Mouse (Mus musculus) midbrain, embryonic 12.5 days (tissue): Measurements from ENCODE around the gene Zbtb20. TPM values are rescaled to one million over a fixed set of nuclear protein-coding genes. Genes with fewer than 3 reads are reported as not detected.

Source experiments
- ATAC-seq: fragments of 200-750 bp; cut with Nextera tagmentation; 2 replicates; pipeline ENCODE4 v1.8.0; 2017; ENCODE audit warnings: low read depth, moderate TSS enrichment, moderate library complexity; ENCODE audit not compliant: low FRiP score
- H3K27ac ChIP-seq: fragments of 300-500 bp; sonication (generic); replicated peaks from 2 replicates; pipeline ENCODE4 v1.5.1; 2016; ENCODE audit warnings: mild to moderate bottlenecking
- H3K27me3 ChIP-seq: fragments of 300-500 bp; sonication (generic); 2 replicates; pipeline ENCODE4 v1.6.1; 2016; ENCODE audit warnings: mild to moderate bottlenecking
- H3K36me3 ChIP-seq: fragments of 300-500 bp; sonication (generic); 2 replicates; pipeline ENCODE4 v1.6.1; 2016
- H3K4me1 ChIP-seq: fragments of 300-500 bp; sonication (generic); 2 replicates; pipeline ENCODE4 v1.6.1; 2016
- H3K4me2 ChIP-seq: fragments of 300-500 bp; sonication (generic); replicated peaks from 2 replicates; pipeline ENCODE4 v1.6.1; 2016; ENCODE audit warnings: mild to moderate bottlenecking, moderate library complexity
- H3K4me3 ChIP-seq: fragments of 300-500 bp; sonication (generic); 2 replicates; pipeline ENCODE4 v1.5.1; 2016; ENCODE audit warnings: mild to moderate bottlenecking
- H3K9ac ChIP-seq: fragments of 300-500 bp; sonication (generic); replicated peaks from 2 replicates; pipeline ENCODE4 v1.6.1; 2016; ENCODE audit warnings: mild to moderate bottlenecking, moderate library complexity
- H3K9me3 ChIP-seq: fragments of 300-500 bp; sonication (generic); 2 replicates; pipeline ENCODE4 v1.6.1; 2016; ENCODE audit warnings: mild to moderate bottlenecking
- WGBS: fragments of 180-500 bp; shearing (Covaris S2); methylation state at CpG from one replicate; pipeline ENCODE4 v1.1.7; 2016; 5-methylcytosine and 5-hydroxymethylcytosine counted together
- polyA plus RNA-seq: library from polyadenylated mRNA; unstranded; fragments of >200 nt; fragmentation: Nextera tagmentation; extraction: Ambion mirVana; gene quantifications from 2 replicates; pipeline ENCODE4 v1.2.1, GENCODE M21; 2016

Zbtb20 gene
- polyA plus RNA-seq, 1 experiment from 2014 or later = 80.8 TPM

GRCm38 (mm10) chr16:43235317-43235716, 359.6 kb downstream of the Zbtb20 start:
- Histone ChIP-seq H3K9ac (no peak overlapping the region), H3K4me3 (no peak overlapping the region), H3K27me3 (no peaks in the 10 kb centered on the region), H3K9me3 (no peaks in the 10 kb centered on the region), H3K27ac (no peak overlapping the region), H3K4me2 (no peak overlapping the region), H3K36me3 (no peaks in the 10 kb centered on the region), H3K4me1 (peaks cover 12% of the 10 kb centered on the region; the same call in 1 of the 2 replicates)
- no peak for ATAC-seq
- 80% methylated on average over 7 of the region's 7 CpGs for WGBS

- Histone ChIP-seq H3K9ac (no peak overlapping the region), H3K27me3 (no peaks in the 10 kb centered on the region), H3K27ac (no peak overlapping the region), H3K4me2 (no peak overlapping the region), H3K9me3 (no peaks in the 10 kb centered on the region), H3K4me1 (peaks cover 12% of the 10 kb centered on the region; the same call in 1 of the 2 replicates), H3K36me3 (no peaks in the 10 kb centered on the region), H3K4me3 (no peak overlapping the region)
- WGBS = 75% methylated on average over 8 of the region's 8 CpGs
- ATAC-seq = no peak
Observed at GRCm38 (mm10) chr16:43235721-43236159, 360.1 kb downstream of the Zbtb20 start.

- H3K36me3 ChIP-seq = no peaks in the 10 kb centered on the region
- no peak overlapping the region for H3K4me3 ChIP-seq
- H3K4me2 ChIP-seq = no peak overlapping the region
- H3K9ac ChIP-seq = no peak overlapping the region
- H3K27me3 ChIP-seq = no peaks in the 10 kb centered on the region
- no peaks in the 10 kb centered on the region for H3K9me3 ChIP-seq
- peaks cover 12% of the 10 kb centered on the region; the same call in 1 of the 2 replicates for H3K4me1 ChIP-seq
- 77% methylated on average over 2 of the region's 2 CpGs for WGBS
- H3K27ac ChIP-seq = no peak overlapping the region
- no peak for ATAC-seq
Observed at GRCm38 (mm10) chr16:43237551-43237950, 361.9 kb downstream of the Zbtb20 start.

GRCm38 (mm10) chr16:43247026-43247425, 371.3 kb downstream of the Zbtb20 start:
- no peak for ATAC-seq
- H3K36me3 ChIP-seq = no peaks in the 10 kb centered on the region

GRCm38 (mm10) chr16:43253077-43253476, 377.4 kb downstream of the Zbtb20 start:
- H3K4me3 ChIP-seq = no peak overlapping the region
- H3K4me2 ChIP-seq = no peak overlapping the region
- no peaks in the 10 kb centered on the region for H3K27me3 ChIP-seq
- H3K9ac ChIP-seq = no peak overlapping the region
- no peaks in the 10 kb centered on the region for H3K36me3 ChIP-seq
- no peaks in the 10 kb centered on the region for H3K9me3 ChIP-seq
- no peaks in the 10 kb centered on the region for H3K4me1 ChIP-seq
- no peak overlapping the region for H3K27ac ChIP-seq
- 52% methylated on average over 2 of the region's 2 CpGs for WGBS
- ATAC-seq = no peak

More at GRCm38 (mm10) chr16:43247026-43247425, 371.3 kb downstream of the Zbtb20 start:
- Histone ChIP-seq H3K9me3 (no peaks in the 10 kb centered on the region), H3K9ac (no peak overlapping the region), H3K4me3 (no peak overlapping the region), H3K4me2 (no peak overlapping the region), H3K4me1 (no peaks in the 10 kb centered on the region), H3K27me3 (no peaks in the 10 kb centered on the region), H3K27ac (no peak overlapping the region)
- 93% methylated on average over 5 of the region's 5 CpGs for WGBS

GRCm38 (mm10) chr16:43253746-43254145, 378.1 kb downstream of the Zbtb20 start:
- no peaks in the 10 kb centered on the region for H3K36me3 ChIP-seq
- H3K9me3 ChIP-seq = no peaks in the 10 kb centered on the region
- H3K4me2 ChIP-seq = no peak overlapping the region
- WGBS = 88% methylated on average over 4 of the region's 4 CpGs
- H3K27me3 ChIP-seq = no peaks in the 10 kb centered on the region
- H3K4me1 ChIP-seq = no peaks in the 10 kb centered on the region
- ATAC-seq = no peak
- H3K9ac ChIP-seq = no peak overlapping the region
- H3K4me3 ChIP-seq = no peak overlapping the region
- H3K27ac ChIP-seq = no peak overlapping the region

- H3K9ac ChIP-seq = no peak overlapping the region
- H3K27me3 ChIP-seq = no peaks in the 10 kb centered on the region
- no peak overlapping the region for H3K4me2 ChIP-seq
- no peak overlapping the region for H3K4me3 ChIP-seq
- 88% methylated on average over 3 of the region's 3 CpGs for WGBS
- no peaks in the 10 kb centered on the region for H3K4me1 ChIP-seq
- no peaks in the 10 kb centered on the region for H3K9me3 ChIP-seq
- H3K36me3 ChIP-seq = no peaks in the 10 kb centered on the region
- no peak overlapping the region for H3K27ac ChIP-seq
- ATAC-seq = no peak
Observed at GRCm38 (mm10) chr16:43256191-43256899, 380.7 kb downstream of the Zbtb20 start.

GRCm38 (mm10) chr16:43256900-43257281, 381.2 kb downstream of the Zbtb20 start:
- no peak overlapping the region for H3K27ac ChIP-seq
- H3K27me3 ChIP-seq = no peaks in the 10 kb centered on the region
- WGBS = 86% methylated on average over 1 of the region's 1 CpGs
- no peaks in the 10 kb centered on the region for H3K9me3 ChIP-seq
- ATAC-seq = no peak
- no peak overlapping the region for H3K9ac ChIP-seq
- no peak overlapping the region for H3K4me3 ChIP-seq
- H3K4me1 ChIP-seq = no peaks in the 10 kb centered on the region
- no peak overlapping the region for H3K4me2 ChIP-seq
- no peaks in the 10 kb centered on the region for H3K36me3 ChIP-seq

- Histone ChIP-seq H3K4me2 (no peak overlapping the region), H3K9ac (no peak overlapping the region), H3K27me3 (no peaks in the 10 kb centered on the region), H3K9me3 (no peaks in the 10 kb centered on the region), H3K4me1 (no peaks in the 10 kb centered on the region), H3K4me3 (no peak overlapping the region), H3K36me3 (no peaks in the 10 kb centered on the region), H3K27ac (no peak overlapping the region)
- WGBS = 68% methylated on average over 1 of the region's 1 CpGs
- no peak for ATAC-seq
Observed at GRCm38 (mm10) chr16:43259466-43259865, 383.8 kb downstream of the Zbtb20 start.

- H3K27me3 ChIP-seq = no peaks in the 10 kb centered on the region
- H3K9ac ChIP-seq = no peak overlapping the region
- no peak overlapping the region for H3K27ac ChIP-seq
- no peak overlapping the region for H3K4me2 ChIP-seq
- H3K4me3 ChIP-seq = no peak overlapping the region
- no peak for ATAC-seq
- H3K9me3 ChIP-seq = no peaks in the 10 kb centered on the region
- H3K36me3 ChIP-seq = no peaks in the 10 kb centered on the region
- H3K4me1 ChIP-seq = no peaks in the 10 kb centered on the region
- 82% methylated on average over 2 of the region's 2 CpGs for WGBS
Observed at GRCm38 (mm10) chr16:43260862-43261261, 385.2 kb downstream of the Zbtb20 start.

GRCm38 (mm10) chr16:43274057-43274595, 398.4 kb downstream of the Zbtb20 start:
- Histone ChIP-seq H3K4me2 (no peak overlapping the region), H3K4me3 (no peak overlapping the region), H3K4me1 (peaks cover 6% of the 10 kb centered on the region; the same call in 1 of the 2 replicates), H3K9ac (no peak overlapping the region), H3K9me3 (no peaks in the 10 kb centered on the region), H3K27ac (no peak overlapping the region), H3K36me3 (no peaks in the 10 kb centered on the region), H3K27me3 (no peaks in the 10 kb centered on the region)
- no peak for ATAC-seq
- WGBS = 49% methylated on average over 2 of the region's 2 CpGs

GRCm38 (mm10) chr16:43276764-43277163, 401.1 kb downstream of the Zbtb20 start:
- 0 out of 2 replicates have a peak, but pooled peaks cover 5% of the 10 kb centered on the region for H3K9me3 ChIP-seq
- no peak for ATAC-seq
- no peak overlapping the region for H3K4me2 ChIP-seq
- peaks cover 6% of the 10 kb centered on the region; the same call in 1 of the 2 replicates for H3K4me1 ChIP-seq
- H3K36me3 ChIP-seq = no peaks in the 10 kb centered on the region
- no peak overlapping the region for H3K27ac ChIP-seq
- H3K27me3 ChIP-seq = no peaks in the 10 kb centered on the region
- no peak overlapping the region for H3K4me3 ChIP-seq
- WGBS = 90% methylated on average over 4 of the region's 4 CpGs
- no peak overlapping the region for H3K9ac ChIP-seq
